Mouse (Mus musculus): Measurements from ENCODE around the gene Swi5. TPM values are rescaled to one million over a fixed set of nuclear protein-coding genes. Genes with fewer than 3 reads are reported as not detected.

Gene Swi5
- polyA plus RNA-seq, 1 experiment from 2014 or later: 368 TPM

- Histone ChIP-seq H3K4me2 (ENCODE audit: low read length) (no peak overlapping the region), H3K27ac (ENCODE audit: low read length) (no peak overlapping the region), H3K36me3 (ENCODE audit: control insufficient read depth, insufficient read depth) (peaks cover 9% of the 10 kb centered on the region), H3K27me3 (replicated peaks; ENCODE audit: control insufficient read depth, insufficient read depth, low read length) (no peaks in the 10 kb centered on the region), H3K4me3 (replicated peaks; ENCODE audit: low read length) (no peak overlapping the region), H3K9me3 (ENCODE audit: control insufficient read depth, low read length) (no peaks in the 10 kb centered on the region), H3K4me1 (replicated peaks; ENCODE audit: control insufficient read depth, insufficient read depth, low read length) (peaks cover 16% of the 10 kb centered on the region), H3K9ac (replicated peaks; ENCODE audit: low read depth, low read length) (no peak overlapping the region)
- WGBS: 90% methylated on average over 3 of the region's 3 CpGs
- no peak for ATAC-seq
Measured at GRCm38 (mm10) chr2:32283986-32284385, 3.9 kb downstream of the Swi5 start.

GRCm38 (mm10) chr2:32282727-32283126 lies 5.1 kb downstream of the Swi5 start:
- Histone ChIP-seq H3K4me2 (ENCODE audit: low read length) (no peak overlapping the region), H3K9me3 (ENCODE audit: control insufficient read depth, low read length) (no peaks in the 10 kb centered on the region), H3K27me3 (replicated peaks; ENCODE audit: control insufficient read depth, insufficient read depth, low read length) (no peaks in the 10 kb centered on the region), H3K27ac (ENCODE audit: low read length) (no peak overlapping the region), H3K9ac (replicated peaks; ENCODE audit: low read depth, low read length) (no peak overlapping the region), H3K4me1 (replicated peaks; ENCODE audit: control insufficient read depth, insufficient read depth, low read length) (peaks cover 12% of the 10 kb centered on the region), H3K4me3 (replicated peaks; ENCODE audit: low read length) (no peak overlapping the region), H3K36me3 (ENCODE audit: control insufficient read depth, insufficient read depth) (peaks cover 19% of the 10 kb centered on the region)
- WGBS: 92% methylated on average over 1 of the region's 1 CpGs
- no peak for ATAC-seq

- H3K4me2 ChIP-seq (ENCODE audit: low read length): no peak overlapping the region
- no peak for ATAC-seq
- no peak overlapping the region for H3K4me3 ChIP-seq (replicated peaks; ENCODE audit: low read length)
- 93% methylated on average over 2 of the region's 2 CpGs for WGBS
- H3K9ac ChIP-seq (replicated peaks; ENCODE audit: low read depth, low read length): no peak overlapping the region
- H3K9me3 ChIP-seq (ENCODE audit: control insufficient read depth, low read length): no peaks in the 10 kb centered on the region
- H3K27ac ChIP-seq (ENCODE audit: low read length): no peak overlapping the region
- H3K36me3 ChIP-seq (ENCODE audit: control insufficient read depth, insufficient read depth): peaks cover 22% of the 10 kb centered on the region
- peaks cover 11% of the 10 kb centered on the region for H3K4me1 ChIP-seq (replicated peaks; ENCODE audit: control insufficient read depth, insufficient read depth, low read length)
- no peaks in the 10 kb centered on the region for H3K27me3 ChIP-seq (replicated peaks; ENCODE audit: control insufficient read depth, insufficient read depth, low read length)
Measured at GRCm38 (mm10) chr2:32282289-32282688, 5.6 kb downstream of the Swi5 start.

GRCm38 (mm10) chr2:32275823-32276222 lies 12.1 kb downstream of the Swi5 start:
- WGBS: 70% methylated on average over 3 of the region's 3 CpGs
- H3K36me3 ChIP-seq (ENCODE audit: control insufficient read depth, insufficient read depth): peaks cover 22% of the 10 kb centered on the region

GRCm38 (mm10) chr2:32260635-32261034 lies 27.2 kb downstream of the Swi5 start:
- Histone ChIP-seq H3K27me3 (replicated peaks; ENCODE audit: control insufficient read depth, insufficient read depth, low read length) (no peaks in the 10 kb centered on the region), H3K9ac (replicated peaks; ENCODE audit: low read depth, low read length) (no peak overlapping the region), H3K9me3 (ENCODE audit: control insufficient read depth, low read length) (no peaks in the 10 kb centered on the region), H3K4me2 (ENCODE audit: low read length) (peak overlapping the region; percentile 89), H3K27ac (ENCODE audit: low read length) (no peak overlapping the region), H3K4me1 (replicated peaks; ENCODE audit: control insufficient read depth, insufficient read depth, low read length) (peaks cover 16% of the 10 kb centered on the region), H3K36me3 (ENCODE audit: control insufficient read depth, insufficient read depth) (peaks cover 5% of the 10 kb centered on the region; the same call in 1 of the 2 replicates), H3K4me3 (replicated peaks; ENCODE audit: low read length) (no peak overlapping the region)
- no peak for ATAC-seq
- whole genome bisulfite sequencing: 27% methylated on average over 4 of the region's 4 CpGs

More at GRCm38 (mm10) chr2:32275823-32276222, 12.1 kb downstream of the Swi5 start:
- Histone ChIP-seq H3K4me1 (replicated peaks; ENCODE audit: control insufficient read depth, insufficient read depth, low read length) (no peaks in the 10 kb centered on the region), H3K9me3 (ENCODE audit: control insufficient read depth, low read length) (no peaks in the 10 kb centered on the region), H3K9ac (replicated peaks; ENCODE audit: low read depth, low read length) (no peak overlapping the region), H3K27ac (ENCODE audit: low read length) (no peak overlapping the region), H3K4me2 (ENCODE audit: low read length) (no peak overlapping the region), H3K27me3 (replicated peaks; ENCODE audit: control insufficient read depth, insufficient read depth, low read length) (no peaks in the 10 kb centered on the region), H3K4me3 (replicated peaks; ENCODE audit: low read length) (no peak overlapping the region)
- no peak for ATAC-seq

GRCm38 (mm10) chr2:32259657-32260417 lies 28.0 kb downstream of the Swi5 start, which contains the start of gene Uck1:
Uck1 (minus strand) TSS chr2:32260159.
- Histone ChIP-seq H3K27me3 (replicated peaks; ENCODE audit: control insufficient read depth, insufficient read depth, low read length) (no peaks in the 10 kb centered on the region), H3K27ac (ENCODE audit: low read length) (peak within 1 kb of the TSS; percentile 70), H3K9me3 (ENCODE audit: control insufficient read depth, low read length) (no peaks in the 10 kb centered on the region), H3K4me2 (ENCODE audit: low read length) (peak within 1 kb of the TSS; percentile 89), H3K4me3 (replicated peaks; ENCODE audit: low read length) (peak within 1 kb of the TSS; percentile 92), H3K4me1 (replicated peaks; ENCODE audit: control insufficient read depth, insufficient read depth, low read length) (peaks cover 16% of the 10 kb centered on the region), H3K36me3 (ENCODE audit: control insufficient read depth, insufficient read depth) (peaks cover 5% of the 10 kb centered on the region; the same call in 1 of the 2 replicates), H3K9ac (replicated peaks; ENCODE audit: low read depth, low read length) (peak within 1 kb of the TSS; percentile 94)
- 2% methylated on average over 59 of the region's 59 CpGs for WGBS
- peak; percentile 95 for ATAC-seq

- no peaks in the 10 kb centered on the region for H3K27me3 ChIP-seq (replicated peaks; ENCODE audit: control insufficient read depth, insufficient read depth, low read length)
- no peaks in the 10 kb centered on the region for H3K9me3 ChIP-seq (ENCODE audit: control insufficient read depth, low read length)
- WGBS: 57% methylated on average over 6 of the region's 6 CpGs
- ATAC-seq: 0 out of 2 replicates have a peak, but pooled peaks have one; percentile 9
- H3K4me1 ChIP-seq (replicated peaks; ENCODE audit: control insufficient read depth, insufficient read depth, low read length): peaks cover 16% of the 10 kb centered on the region
- H3K4me3 ChIP-seq (replicated peaks; ENCODE audit: low read length): peak overlapping the region; percentile 92
- H3K36me3 ChIP-seq (ENCODE audit: control insufficient read depth, insufficient read depth): peaks cover 5% of the 10 kb centered on the region; the same call in 1 of the 2 replicates
- no peak overlapping the region for H3K27ac ChIP-seq (ENCODE audit: low read length)
- peak overlapping the region; percentile 94 for H3K9ac ChIP-seq (replicated peaks; ENCODE audit: low read depth, low read length)
- H3K4me2 ChIP-seq (ENCODE audit: low read length): peak overlapping the region; percentile 89
Measured at GRCm38 (mm10) chr2:32258887-32259533, 28.9 kb downstream of the Swi5 start.

- H3K27ac ChIP-seq (ENCODE audit: low read length): no peak overlapping the region
- WGBS: 93% methylated on average over 11 of the region's 11 CpGs
- no peak for ATAC-seq
- H3K9ac ChIP-seq (replicated peaks; ENCODE audit: low read depth, low read length): no peak overlapping the region
- H3K9me3 ChIP-seq (ENCODE audit: control insufficient read depth, low read length): no peaks in the 10 kb centered on the region
- no peak overlapping the region for H3K4me2 ChIP-seq (ENCODE audit: low read length)
- H3K36me3 ChIP-seq (ENCODE audit: control insufficient read depth, insufficient read depth): peaks cover 11% of the 10 kb centered on the region; the same call in 1 of the 2 replicates
- no peak overlapping the region for H3K4me3 ChIP-seq (replicated peaks; ENCODE audit: low read length)
- no peaks in the 10 kb centered on the region for H3K27me3 ChIP-seq (replicated peaks; ENCODE audit: control insufficient read depth, insufficient read depth, low read length)
- peaks cover 16% of the 10 kb centered on the region for H3K4me1 ChIP-seq (replicated peaks; ENCODE audit: control insufficient read depth, insufficient read depth, low read length)
Measured at GRCm38 (mm10) chr2:32256273-32256672, 31.6 kb downstream of the Swi5 start.

GRCm38 (mm10) chr2:32254563-32254962 lies 33.3 kb downstream of the Swi5 start:
- Histone ChIP-seq H3K9ac (replicated peaks; ENCODE audit: low read depth, low read length) (no peak overlapping the region), H3K9me3 (ENCODE audit: control insufficient read depth, low read length) (no peaks in the 10 kb centered on the region), H3K27ac (ENCODE audit: low read length) (no peak overlapping the region), H3K4me2 (ENCODE audit: low read length) (no peak overlapping the region), H3K27me3 (replicated peaks; ENCODE audit: control insufficient read depth, insufficient read depth, low read length) (no peaks in the 10 kb centered on the region), H3K36me3 (ENCODE audit: control insufficient read depth, insufficient read depth) (peaks cover 11% of the 10 kb centered on the region; the same call in 1 of the 2 replicates), H3K4me3 (replicated peaks; ENCODE audit: low read length) (no peak overlapping the region), H3K4me1 (replicated peaks; ENCODE audit: control insufficient read depth, insufficient read depth, low read length) (peaks cover 10% of the 10 kb centered on the region)
- no peak for ATAC-seq
- 85% methylated on average over 5 of the region's 5 CpGs for WGBS
